Mouse (Mus musculus): Measurements from ENCODE around the gene Clk4. TPM values are rescaled to one million over a fixed set of nuclear protein-coding genes. Genes with fewer than 3 reads are reported as not detected.

Clk4 gene
- 66.8 and 78.1 TPM in 2 replicates for polyA plus RNA-seq (2015; fragmentation: Nextera tagmentation; extraction: Ambion mirVana)

DNA sequence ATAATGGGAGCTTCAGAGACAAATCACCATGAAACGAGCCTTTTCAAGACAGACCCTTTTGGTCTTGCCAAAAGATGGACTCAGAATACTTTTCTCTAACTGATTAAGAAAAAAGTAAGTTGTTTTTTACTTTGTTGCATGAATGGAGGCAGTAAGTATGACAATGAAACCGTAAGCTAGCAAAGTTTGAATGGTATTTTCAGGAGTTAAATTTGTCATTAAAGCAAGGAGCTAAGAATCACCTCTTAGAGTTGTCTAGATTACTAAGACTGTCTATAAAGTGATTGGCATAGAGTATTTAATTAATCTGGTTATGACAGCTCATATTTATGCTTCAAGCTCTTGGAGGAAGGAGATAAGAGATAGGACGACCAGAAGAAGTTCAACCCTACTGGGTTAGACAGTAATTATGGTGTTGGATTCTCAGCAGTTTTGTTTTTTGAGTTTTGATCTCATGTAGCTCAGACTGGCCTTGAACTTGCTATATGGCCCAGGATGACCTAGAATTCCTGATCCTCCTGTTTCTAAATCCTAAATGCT lies at the start of gene Clk4:
Gene Clk4, plus strand, starts transcription at position 51 of the 540 bp plus-strand sequence.
- Histone ChIP-seq H3K9me3 (no peaks in the 10 kb centered on the region), H3K4me2 (peak within 1 kb of the TSS; percentile 94), H3K36me3 (peaks cover under 1% of the 10 kb centered on the region; the same call in 1 of the 2 replicates), H3K4me3 (peak within 1 kb of the TSS; percentile 68), H3K27me3 (replicated peaks) (no peaks in the 10 kb centered on the region), H3K9ac (peak within 1 kb of the TSS; percentile 92), H3K27ac (replicated peaks) (peak within 1 kb of the TSS; percentile 98), H3K4me1 (peaks cover 37% of the 10 kb centered on the region)
- WGBS = 77% methylated on average over 3 of the region's 3 CpGs
- ATAC-seq (ENCODE audit: extremely low read depth, insufficient number of reproducible peaks, low FRiP score, low TSS enrichment) = no peak

DNA sequence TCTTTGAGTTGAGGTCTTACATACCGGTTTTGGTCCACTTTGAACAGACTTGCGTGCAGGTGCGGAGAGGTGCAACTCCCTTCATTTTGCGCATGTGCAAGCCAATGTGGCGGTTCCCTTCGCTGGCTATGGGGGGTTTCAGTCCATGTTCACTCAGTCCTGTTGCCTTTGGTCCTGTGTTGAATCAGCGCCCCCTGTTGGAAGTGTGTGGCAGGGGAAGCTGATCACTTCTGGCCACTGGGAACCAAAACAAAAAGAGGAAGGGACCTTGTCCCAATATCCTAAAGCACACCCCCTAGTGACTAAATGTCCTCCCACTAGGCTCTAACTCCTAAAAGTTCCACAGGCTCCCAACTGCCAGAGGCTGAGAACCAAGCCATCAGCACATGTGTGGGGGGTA lies 47.5 kb upstream of the Clk4 start:
- Histone ChIP-seq H3K9ac (no peak overlapping the region), H3K9me3 (no peaks in the 10 kb centered on the region; the same call in 1 of the 2 replicates), H3K4me3 (no peak overlapping the region), H3K4me2 (no peak overlapping the region), H3K27me3 (replicated peaks) (no peaks in the 10 kb centered on the region), H3K27ac (replicated peaks) (no peak overlapping the region), H3K4me1 (no peaks in the 10 kb centered on the region), H3K36me3 (no peaks in the 10 kb centered on the region)
- no peak for ATAC-seq (ENCODE audit: extremely low read depth, insufficient number of reproducible peaks, low FRiP score, low TSS enrichment)
- 81% methylated on average over 7 of the region's 7 CpGs for WGBS

DNA sequence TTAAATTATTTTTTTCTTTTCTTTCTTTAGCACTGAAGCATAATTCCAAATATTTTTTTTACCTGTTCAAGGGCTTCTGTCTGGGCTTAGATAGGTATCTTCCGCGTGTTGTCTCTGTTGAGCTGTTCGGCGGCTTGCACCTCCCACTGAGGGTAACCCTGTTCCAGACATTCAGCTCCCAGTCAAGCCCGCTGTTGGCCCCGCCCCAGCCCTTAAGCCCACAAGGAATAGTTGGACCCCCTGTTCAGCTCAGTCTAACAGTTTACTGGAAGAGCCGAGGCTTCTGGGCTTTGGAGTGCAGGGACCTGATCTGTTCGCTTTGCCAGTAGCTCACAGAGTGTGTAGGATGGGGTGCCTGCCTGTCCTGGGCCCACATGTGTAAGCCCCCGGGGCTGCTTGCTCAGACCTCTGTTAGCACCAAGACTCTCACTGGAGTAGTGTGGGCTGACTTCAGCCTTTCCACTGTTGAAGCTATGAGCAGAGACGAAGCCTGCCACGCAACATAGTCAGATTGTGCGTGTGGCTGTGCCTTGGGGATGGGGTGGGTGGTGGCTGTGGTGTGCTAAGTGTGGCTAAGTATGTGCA lies 42.0 kb upstream of the Clk4 start:
- no peaks in the 10 kb centered on the region for H3K4me1 ChIP-seq
- WGBS = 74% methylated on average over 12 of the region's 12 CpGs
- no peak overlapping the region for H3K27ac ChIP-seq (replicated peaks)
- no peak for ATAC-seq (ENCODE audit: extremely low read depth, insufficient number of reproducible peaks, low FRiP score, low TSS enrichment)
- H3K4me2 ChIP-seq = no peak overlapping the region
- no peak overlapping the region for H3K4me3 ChIP-seq
- H3K36me3 ChIP-seq = no peaks in the 10 kb centered on the region
- H3K9me3 ChIP-seq = no peaks in the 10 kb centered on the region
- H3K27me3 ChIP-seq (replicated peaks) = no peaks in the 10 kb centered on the region
- no peak overlapping the region for H3K9ac ChIP-seq

DNA sequence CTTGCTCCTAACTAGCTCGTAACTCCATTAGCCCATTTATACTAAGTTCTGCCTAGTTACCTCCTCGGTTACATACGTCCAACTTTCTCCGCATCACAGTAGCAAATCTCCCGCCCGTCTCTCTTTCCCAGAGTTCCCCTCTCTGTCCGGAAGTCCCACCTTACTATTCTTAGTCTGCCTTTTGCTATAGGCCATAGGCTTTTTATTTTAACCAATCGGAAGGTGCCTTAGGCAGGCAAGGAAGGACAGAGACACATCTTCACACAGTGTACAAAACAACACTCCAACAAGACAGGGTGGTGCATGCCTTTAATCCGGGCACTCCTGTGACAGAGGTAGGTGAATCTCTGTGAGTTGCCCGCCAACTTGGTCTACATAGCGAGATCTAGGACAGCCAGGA lies 41.2 kb upstream of the Clk4 start, which contains the start of gene Gm12569:
Gene Gm12569, plus strand, starts transcription at position 166 of the 400 bp plus-strand sequence.
- Histone ChIP-seq H3K4me1 (no peaks in the 10 kb centered on the region), H3K9ac (no peak within 1 kb of the TSS), H3K36me3 (no peaks in the 10 kb centered on the region), H3K27me3 (replicated peaks) (no peaks in the 10 kb centered on the region), H3K4me3 (no peak within 1 kb of the TSS), H3K27ac (replicated peaks) (no peak within 1 kb of the TSS), H3K4me2 (no peak within 1 kb of the TSS), H3K9me3 (no peaks in the 10 kb centered on the region)
- ATAC-seq (ENCODE audit: extremely low read depth, insufficient number of reproducible peaks, low FRiP score, low TSS enrichment) = no peak
- WGBS = 84% methylated on average over 11 of the region's 11 CpGs

DNA sequence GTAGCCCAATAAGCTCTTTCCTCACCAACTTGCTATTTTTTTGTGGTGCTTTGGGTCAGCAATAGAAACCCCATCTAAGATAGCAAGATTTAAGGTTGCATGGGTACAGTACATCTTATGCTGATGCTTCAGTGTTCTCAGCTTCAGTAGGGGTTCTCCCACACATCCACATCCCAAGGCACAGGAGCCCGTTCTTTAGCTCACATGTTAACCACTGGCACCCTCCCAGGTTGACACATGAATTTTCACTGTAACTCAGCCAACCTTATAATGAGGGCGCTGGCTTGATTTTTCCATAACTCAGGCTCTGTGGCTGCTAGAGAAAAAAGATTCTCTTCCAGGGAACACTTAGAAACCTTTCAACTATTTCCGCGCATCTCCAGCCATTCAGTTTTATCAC lies 34.4 kb upstream of the Clk4 start:
- 73% methylated on average over 4 of the region's 4 CpGs for WGBS
- no peaks in the 10 kb centered on the region for H3K36me3 ChIP-seq
- no peak for ATAC-seq (ENCODE audit: extremely low read depth, insufficient number of reproducible peaks, low FRiP score, low TSS enrichment)
- no peaks in the 10 kb centered on the region for H3K4me1 ChIP-seq
- no peaks in the 10 kb centered on the region for H3K9me3 ChIP-seq
- H3K27ac ChIP-seq (replicated peaks) = no peak overlapping the region
- no peak overlapping the region for H3K4me3 ChIP-seq
- no peaks in the 10 kb centered on the region for H3K27me3 ChIP-seq (replicated peaks)
- no peak overlapping the region for H3K9ac ChIP-seq
- no peak overlapping the region for H3K4me2 ChIP-seq

DNA sequence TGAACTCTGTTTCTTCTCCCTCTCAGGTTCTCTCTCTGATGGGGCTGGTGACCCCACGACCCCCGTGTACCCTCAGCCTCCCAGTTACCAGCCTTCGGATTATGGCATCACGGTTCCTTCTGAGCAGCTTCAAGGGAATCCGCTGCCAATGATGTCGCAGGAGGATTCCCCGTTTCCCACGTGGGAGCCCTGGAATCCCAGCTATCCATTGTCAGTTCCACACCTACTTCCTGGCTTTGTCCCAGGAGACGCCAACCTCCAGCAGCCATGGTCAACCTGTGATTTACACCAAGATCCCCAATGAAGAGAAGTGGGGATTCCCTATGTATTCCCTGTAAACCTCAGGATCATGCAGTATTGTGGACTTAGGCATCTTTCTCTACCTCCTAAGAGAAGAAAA lies 26.9 kb upstream of the Clk4 start:
- no peaks in the 10 kb centered on the region for H3K9me3 ChIP-seq
- H3K9ac ChIP-seq = no peak overlapping the region
- no peak overlapping the region for H3K4me3 ChIP-seq
- no peaks in the 10 kb centered on the region for H3K27me3 ChIP-seq (replicated peaks)
- H3K4me1 ChIP-seq = no peaks in the 10 kb centered on the region
- no peak overlapping the region for H3K27ac ChIP-seq (replicated peaks)
- no peaks in the 10 kb centered on the region for H3K36me3 ChIP-seq
- ATAC-seq (ENCODE audit: extremely low read depth, insufficient number of reproducible peaks, low FRiP score, low TSS enrichment) = no peak
- no peak overlapping the region for H3K4me2 ChIP-seq
- WGBS = 78% methylated on average over 9 of the region's 9 CpGs

DNA sequence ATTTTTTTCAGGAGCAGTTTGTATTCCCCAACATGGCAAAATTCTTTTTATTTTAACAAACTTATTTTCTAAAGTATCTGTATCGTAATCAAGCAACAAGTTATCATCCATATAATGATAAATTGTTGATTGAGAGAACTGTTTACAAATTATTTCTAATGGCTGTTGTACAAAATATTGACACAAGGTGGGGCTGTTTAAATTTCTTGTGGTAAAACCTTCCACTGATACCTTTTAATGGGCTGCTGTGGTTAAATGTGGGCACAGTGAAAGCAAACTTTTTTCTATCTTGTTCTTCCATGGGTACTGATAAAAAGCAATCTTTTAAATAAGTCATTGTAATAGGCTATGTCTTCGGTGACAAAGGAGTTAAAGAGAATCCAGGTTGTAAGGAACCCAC lies 18.6 kb upstream of the Clk4 start:
- Histone ChIP-seq H3K9ac (no peak overlapping the region), H3K4me2 (no peak overlapping the region), H3K4me3 (no peak overlapping the region), H3K9me3 (0 out of 2 replicates have a peak, but pooled peaks cover 5% of the 10 kb centered on the region), H3K4me1 (no peaks in the 10 kb centered on the region), H3K36me3 (no peaks in the 10 kb centered on the region), H3K27ac (replicated peaks) (no peak overlapping the region), H3K27me3 (replicated peaks) (no peaks in the 10 kb centered on the region)
- WGBS = 70% methylated on average over 2 of the region's 2 CpGs
- no peak for ATAC-seq (ENCODE audit: extremely low read depth, insufficient number of reproducible peaks, low FRiP score, low TSS enrichment)

DNA sequence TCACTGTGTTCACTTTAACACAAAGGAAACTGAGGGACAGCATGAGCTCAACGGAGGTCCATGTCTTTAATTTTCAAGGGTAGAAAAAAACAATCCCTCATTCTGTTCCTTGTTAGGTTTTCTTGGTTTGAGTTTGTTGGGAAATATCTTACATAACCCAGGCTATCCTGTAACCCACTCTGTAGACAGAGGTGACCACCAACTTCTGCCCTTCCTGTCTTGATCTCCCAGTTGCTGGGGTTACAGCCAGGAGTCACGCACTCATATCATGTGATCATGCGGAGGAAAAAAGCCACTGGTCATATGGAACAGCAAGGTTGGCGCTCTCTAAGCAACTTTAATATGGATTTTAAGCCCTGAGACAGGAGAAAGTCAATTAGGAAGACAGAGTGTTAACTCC lies 4.5 kb upstream of the Clk4 start:
- Histone ChIP-seq H3K9me3 (no peaks in the 10 kb centered on the region), H3K4me2 (no peak overlapping the region), H3K9ac (no peak overlapping the region), H3K4me3 (no peak overlapping the region), H3K27ac (replicated peaks) (no peak overlapping the region), H3K36me3 (no peaks in the 10 kb centered on the region), H3K4me1 (peaks cover 1% of the 10 kb centered on the region; the same call in 1 of the 2 replicates), H3K27me3 (replicated peaks) (no peaks in the 10 kb centered on the region)
- no peak for ATAC-seq (ENCODE audit: extremely low read depth, insufficient number of reproducible peaks, low FRiP score, low TSS enrichment)
- WGBS = 78% methylated on average over 4 of the region's 4 CpGs

DNA sequence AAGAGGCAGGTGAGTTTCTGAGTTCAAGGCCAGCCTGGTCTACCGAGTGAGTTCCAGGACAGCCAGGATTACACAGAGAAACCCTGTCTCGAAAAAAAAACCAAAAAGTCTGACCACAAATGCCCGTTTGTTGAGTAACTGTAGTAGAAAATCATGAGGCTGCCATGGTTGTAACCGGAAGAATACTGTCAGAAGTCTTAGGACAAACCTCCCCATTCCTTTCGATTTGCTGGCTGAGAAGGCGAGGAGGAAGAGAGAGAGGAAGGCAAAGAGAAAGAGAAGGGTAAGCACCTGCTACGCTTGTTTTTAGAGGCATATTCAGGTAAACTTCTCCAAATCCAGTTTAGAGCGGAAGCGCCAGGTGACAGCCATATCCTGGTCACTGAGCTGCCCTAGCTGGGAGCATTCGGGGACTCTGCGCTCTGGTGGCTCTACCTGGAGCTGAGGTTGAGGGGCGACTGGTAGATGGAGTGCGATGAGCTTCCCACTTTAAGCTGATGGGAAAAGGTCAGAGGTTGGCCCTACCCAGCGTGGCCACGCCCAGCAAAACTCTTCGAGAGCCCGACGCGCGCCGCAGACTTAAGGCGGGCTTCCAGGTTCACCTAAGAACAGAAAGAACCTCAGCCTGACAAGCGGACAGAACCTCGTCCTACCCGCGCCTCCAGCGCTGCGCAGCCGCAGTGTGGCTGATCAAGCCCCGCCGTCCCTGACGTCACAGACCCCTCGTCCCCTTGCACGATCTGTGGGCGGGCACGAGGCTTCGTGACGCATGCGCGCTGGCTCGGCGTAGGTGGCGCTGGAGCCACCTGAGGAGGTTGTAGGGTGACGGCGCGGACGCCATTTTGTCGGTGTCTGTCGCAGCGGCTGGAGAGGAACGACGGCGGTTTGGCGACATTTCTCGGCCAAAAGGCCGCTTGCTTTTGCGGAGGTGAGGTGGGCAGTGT lies 1.1 kb downstream of the Clk4 start, which contains the start of gene BC049762:
Gene BC049762, minus strand, starts transcription at position 705 of the 944 bp plus-strand sequence.
- peak; percentile 98 for ATAC-seq (ENCODE audit: extremely low read depth, insufficient number of reproducible peaks, low FRiP score, low TSS enrichment)
- Histone ChIP-seq H3K4me3 (peak within 1 kb of the TSS; percentile 68), H3K36me3 (peaks cover 10% of the 10 kb centered on the region), H3K9me3 (no peaks in the 10 kb centered on the region), H3K27me3 (replicated peaks) (no peaks in the 10 kb centered on the region), H3K4me2 (peak within 1 kb of the TSS; percentile 94), H3K4me1 (peaks cover 41% of the 10 kb centered on the region), H3K9ac (peak within 1 kb of the TSS; percentile 92), H3K27ac (replicated peaks) (peak within 1 kb of the TSS; percentile 98)
- WGBS = 7% methylated on average over 57 of the region's 57 CpGs

DNA sequence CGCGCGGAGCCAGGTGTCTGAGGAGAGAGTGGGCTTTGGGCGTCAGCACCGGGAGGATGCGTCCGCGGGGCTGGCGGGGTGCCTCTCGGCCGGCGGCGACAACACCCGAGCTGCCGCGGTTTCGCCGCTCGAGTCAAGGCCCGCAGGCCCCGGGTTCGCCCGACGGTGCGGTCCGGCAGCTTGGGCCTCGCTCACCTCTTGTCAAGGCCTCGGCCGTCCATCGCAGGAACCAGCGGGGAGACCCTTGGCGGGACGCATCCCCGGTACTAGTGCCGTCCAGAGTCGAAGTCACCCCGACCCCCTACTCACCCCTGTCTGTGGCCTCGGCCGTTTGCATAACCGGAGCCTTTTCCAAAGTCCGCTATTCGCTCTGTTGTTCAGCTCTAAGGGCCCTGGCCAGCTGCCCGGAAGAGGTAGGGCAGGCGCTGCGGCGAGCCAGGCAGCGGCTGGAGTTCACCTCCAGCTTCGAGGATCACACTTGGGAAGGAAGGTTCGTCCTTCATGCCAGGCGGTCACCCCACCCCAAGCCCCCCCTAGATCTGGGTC lies 1.8 kb downstream of the Clk4 start:
- Histone ChIP-seq H3K9ac (peak overlapping the region; percentile 92), H3K4me3 (peak overlapping the region; percentile 68), H3K27me3 (replicated peaks) (no peaks in the 10 kb centered on the region), H3K9me3 (no peaks in the 10 kb centered on the region), H3K27ac (replicated peaks) (peak overlapping the region; percentile 98), H3K36me3 (peaks cover 10% of the 10 kb centered on the region), H3K4me1 (peaks cover 41% of the 10 kb centered on the region), H3K4me2 (peak overlapping the region; percentile 94)
- ATAC-seq (ENCODE audit: extremely low read depth, insufficient number of reproducible peaks, low FRiP score, low TSS enrichment) = peak; percentile 26; the same call in 1 of the 2 replicates
- under 1% methylated on average over 50 of the region's 50 CpGs for whole genome bisulfite sequencing

DNA sequence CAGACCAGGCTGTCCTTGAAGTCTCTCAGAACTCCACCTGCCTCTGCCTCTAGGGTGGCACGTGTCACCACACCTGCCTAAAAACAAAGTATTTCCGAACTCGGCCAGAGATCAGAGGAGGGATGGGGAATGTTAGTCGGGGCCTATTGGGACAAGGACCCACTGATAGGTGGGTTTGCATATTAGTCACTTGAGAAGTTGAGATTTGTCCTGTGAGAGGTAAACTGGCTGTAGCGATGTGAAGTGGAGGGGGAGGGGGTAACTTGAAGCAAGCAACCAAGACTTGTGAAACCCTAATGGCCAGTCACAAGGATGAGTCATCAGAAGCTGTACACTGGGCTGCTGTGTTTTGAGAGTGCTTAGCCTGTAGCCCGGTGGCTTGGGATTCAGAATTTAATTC lies 2.8 kb downstream of the Clk4 start:
- Histone ChIP-seq H3K4me2 (peak overlapping the region; percentile 94), H3K9me3 (no peaks in the 10 kb centered on the region), H3K4me3 (peak overlapping the region; percentile 68), H3K4me1 (peaks cover 41% of the 10 kb centered on the region), H3K27me3 (replicated peaks) (no peaks in the 10 kb centered on the region), H3K27ac (replicated peaks) (peak overlapping the region; percentile 98), H3K36me3 (peaks cover 15% of the 10 kb centered on the region), H3K9ac (peak overlapping the region; percentile 92)
- WGBS = 5% methylated on average over 6 of the region's 6 CpGs
- 0 out of 2 replicates have a peak, but pooled peaks have one; percentile 42 for ATAC-seq (ENCODE audit: extremely low read depth, insufficient number of reproducible peaks, low FRiP score, low TSS enrichment)

Measured in heart, embryonic 13.5 days (tissue).